Mouse (Mus musculus) mesoderm, embryonic 11.5 days (tissue): ENCODE results near the gene Tmem38b.
"Not testable (repeated sequence)": the region's sequence is repeated elsewhere in the genome, so short reads cannot be mapped to it uniquely, and the experiment has no call there.

Experiments
- DNase-seq: peaks from one replicate; pipeline ENCODE4 v3.0.0-alpha.2; 2012; ENCODE audit warnings: low read depth, low spot score

The Tmem38b gene

DNA sequence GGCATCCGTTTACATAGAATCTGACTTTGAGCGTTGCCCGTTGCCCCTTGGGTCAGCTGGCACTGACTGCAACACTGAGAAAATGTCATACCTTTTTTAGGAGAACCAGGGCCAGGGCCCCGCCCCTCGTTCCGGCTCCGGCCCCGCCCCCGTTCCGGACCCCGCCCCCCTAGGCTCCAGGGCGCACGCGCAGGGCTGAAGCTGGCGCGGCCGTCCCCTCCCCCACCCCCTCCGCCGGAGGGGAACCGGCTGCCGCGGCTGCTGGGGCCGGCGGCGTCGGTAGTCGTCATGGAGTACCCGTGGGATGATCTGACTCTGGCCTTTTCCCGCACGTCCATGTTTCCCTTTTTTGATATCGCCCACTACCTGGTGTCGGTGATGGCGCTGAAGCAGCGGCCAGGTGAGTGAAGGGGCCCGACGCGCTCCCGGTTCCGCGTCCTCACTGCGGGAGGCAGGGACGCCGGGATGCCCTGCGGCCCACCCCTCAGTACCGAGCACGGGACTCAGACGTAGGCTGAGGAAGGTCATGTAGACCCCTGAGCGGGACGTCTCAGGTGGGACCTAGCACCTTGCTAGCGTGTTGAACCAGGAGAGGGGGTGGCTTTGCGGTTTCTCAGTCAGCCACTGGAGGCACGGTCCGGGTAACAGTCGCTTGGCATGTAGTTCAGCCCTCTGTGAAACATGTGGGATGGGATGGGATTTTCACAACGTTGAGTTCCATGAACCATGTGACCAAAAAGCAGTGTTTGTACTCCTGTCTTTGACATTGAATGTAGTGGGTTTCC is at the start of gene Tmem38b:
Gene Tmem38b (plus strand): TSS at position 225 of the 785 bp plus-strand sequence.
- peak; percentile 83 for DNase-seq

DNA sequence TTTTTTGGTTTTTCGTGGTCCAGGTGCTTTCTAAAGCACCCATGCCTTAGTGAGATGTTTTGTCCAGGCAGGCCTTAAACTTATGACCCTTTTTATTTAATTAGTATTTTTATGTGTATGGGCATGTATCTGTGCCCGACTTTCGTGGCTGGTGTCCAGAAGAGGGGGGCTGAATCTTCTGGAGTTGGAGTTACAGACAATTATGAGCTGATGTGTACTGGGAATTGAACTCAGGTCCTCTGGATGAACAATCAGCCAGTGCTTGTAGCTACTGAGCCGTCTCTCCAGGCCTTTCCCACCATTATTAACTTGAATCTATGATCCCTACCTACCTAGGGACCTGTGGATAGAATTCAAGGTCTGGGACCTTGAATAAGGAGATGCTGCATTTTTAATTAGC is 44.4 kb upstream of the Tmem38b start:
- no peak for DNase-seq

DNA sequence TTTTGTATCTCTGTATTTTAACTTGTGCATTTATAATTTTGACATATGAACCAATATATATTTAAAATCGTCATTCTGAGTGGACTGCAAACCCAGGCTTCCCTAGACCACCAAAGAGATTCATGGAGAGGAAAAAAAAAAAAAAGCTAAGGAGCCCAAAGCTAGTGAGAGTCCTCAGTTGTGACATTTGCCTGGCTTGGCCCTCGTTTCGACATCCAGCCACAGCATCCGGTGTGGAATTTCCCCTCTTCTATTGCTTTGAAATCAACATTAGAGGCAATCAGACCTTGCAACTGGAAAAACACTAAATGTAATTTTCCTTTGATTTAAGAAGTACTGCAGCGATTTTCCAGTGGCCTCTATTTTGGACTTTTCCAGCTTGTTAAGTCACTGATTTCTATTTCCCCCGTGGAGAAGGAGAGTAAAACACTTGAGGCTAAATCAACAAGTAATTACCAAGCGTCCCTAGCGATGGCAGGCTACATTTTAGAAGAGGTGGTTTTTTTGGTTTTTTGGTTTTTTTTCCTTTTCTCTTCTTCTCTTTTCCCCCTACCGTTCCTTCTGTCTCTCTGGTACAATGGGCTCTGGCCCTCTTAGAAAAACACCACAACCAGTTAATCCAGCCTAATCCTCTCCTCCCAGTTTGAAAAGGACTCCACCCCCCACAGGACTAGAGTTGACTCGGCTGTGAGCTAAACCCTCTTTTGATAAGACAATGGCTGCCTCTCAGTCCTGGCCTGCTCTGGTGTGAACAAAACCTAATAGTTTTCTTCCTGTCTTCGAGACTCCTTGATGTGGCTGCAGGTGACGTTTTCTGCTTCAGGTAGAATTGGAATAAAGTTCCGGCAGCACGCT is 43.4 kb upstream of the Tmem38b start:
- no peak for DNase-seq

DNA sequence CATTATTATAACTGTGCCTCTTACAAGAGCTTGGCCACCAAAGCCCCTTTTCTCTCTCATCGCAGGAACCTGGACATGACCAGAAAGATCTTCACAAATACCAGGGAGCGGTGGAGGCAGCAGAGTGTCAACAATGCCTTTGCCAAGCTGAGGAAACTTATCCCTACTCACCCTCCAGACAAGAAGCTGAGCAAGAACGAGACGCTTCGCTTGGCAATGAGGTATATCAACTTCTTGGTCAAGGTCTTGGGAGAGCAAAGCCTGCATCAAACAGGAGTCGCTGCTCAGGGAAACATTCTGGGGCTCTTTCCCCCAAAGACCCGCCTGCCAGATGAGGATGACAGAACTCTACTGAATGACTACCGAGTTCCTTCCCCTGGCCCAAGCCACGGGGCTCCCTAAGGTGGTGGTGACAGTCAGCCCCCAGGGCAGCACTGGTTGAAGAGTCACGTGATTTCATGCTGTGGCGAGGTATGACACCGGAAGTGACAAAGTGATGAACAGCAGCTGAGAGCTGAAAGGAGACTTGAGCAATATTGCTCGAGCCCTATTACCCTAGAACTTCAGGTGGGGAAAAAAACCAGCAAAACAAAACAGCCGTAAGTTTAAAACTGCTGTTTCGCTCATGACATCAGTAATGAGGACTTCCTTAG is 40.0 kb upstream of the Tmem38b start:
- DNase-seq, result no peak

DNA sequence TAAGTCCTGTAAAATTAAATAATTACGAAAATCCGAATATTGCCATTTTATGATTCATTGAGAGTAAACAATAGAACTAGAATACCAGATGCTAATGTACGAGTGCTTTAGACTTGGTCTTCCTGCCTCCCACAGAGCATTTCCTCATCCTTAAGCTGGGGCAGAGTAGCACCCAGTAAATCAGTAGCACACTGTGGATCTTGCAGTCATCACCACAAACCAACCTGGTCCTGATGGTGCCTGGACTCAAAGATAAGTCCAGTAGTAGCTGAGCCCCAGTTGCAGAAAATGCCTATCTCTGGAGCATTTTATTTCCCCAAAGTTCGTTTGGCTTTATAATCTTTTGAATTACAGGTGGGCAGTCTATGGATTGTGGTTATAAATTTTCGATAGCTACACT is 39.0 kb upstream of the Tmem38b start:
- DNase-seq, result no peak

DNA sequence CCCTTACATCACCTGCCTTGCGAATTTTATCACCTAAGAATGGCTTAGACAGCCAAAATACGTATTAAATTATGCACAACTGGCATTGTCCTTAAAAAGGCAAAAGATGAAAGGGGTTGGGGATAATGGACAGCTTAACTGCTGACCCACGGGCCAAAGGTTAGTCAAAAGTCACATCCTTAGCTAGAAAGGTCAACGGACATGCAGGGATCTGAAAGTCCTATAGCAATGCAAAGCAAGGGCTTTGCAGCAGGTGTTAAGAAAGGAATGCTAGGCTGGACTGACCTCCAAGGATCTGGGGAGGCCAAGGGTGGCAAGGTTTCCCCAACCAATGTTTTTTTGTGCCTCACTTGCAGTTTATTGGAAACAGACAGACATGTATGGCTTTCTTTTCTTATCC is 36.5 kb upstream of the Tmem38b start:
- peak; percentile 39 for DNase-seq

DNA sequence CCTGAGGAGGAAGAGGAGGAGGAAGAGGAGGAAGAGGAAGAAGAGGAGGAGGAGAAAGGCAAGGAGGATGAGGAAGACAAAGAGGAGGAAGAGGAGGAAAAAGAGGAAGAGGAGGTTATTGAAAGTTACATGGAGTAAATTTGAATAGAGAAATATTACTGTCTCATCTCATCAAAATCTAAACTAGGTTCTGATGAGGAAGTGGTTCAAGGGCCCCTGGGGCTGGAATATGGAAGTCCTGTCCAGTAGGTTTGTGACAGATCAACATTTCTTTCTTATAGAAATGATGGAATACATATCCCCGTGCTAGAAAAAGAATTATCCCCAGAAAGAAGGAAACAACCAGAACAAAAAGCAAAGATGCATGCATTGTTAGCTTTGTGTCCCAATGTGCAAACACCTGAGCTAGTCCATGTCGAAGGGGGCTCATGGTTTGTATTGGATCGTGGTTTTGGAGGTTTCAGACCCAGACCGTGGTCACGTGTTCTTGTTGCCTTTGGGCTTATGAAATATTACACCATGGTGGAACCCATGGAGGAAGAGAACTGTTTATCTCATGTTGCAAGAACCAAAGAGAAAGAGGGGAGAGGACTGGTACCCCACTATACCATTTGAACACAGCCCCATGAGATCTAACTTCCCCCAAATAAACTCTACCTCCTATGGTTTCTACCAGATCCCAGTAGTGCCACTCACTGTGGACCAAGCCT is 31.4 kb upstream of the Tmem38b start:
- DNase-seq, result no peak

DNA sequence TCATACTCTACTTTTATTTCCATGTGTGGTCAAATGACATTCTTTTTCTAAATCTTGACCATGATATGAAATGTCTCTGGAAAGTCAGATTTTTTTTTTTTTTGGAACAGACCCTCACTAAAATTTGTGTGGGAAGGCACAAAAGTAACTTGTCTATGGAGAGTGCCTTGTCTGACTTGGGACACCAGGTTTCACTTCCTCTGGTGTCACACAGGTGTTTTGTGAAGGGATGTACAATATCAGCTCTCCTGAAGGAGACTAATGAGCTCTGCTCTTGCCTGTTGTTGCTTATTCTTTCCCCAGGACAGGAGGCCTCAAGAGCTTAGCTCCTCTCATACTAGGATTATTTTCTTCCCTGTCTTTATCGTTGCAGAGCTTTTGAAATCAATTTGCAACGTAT is 30.8 kb upstream of the Tmem38b start:
- DNase-seq, result no peak

DNA sequence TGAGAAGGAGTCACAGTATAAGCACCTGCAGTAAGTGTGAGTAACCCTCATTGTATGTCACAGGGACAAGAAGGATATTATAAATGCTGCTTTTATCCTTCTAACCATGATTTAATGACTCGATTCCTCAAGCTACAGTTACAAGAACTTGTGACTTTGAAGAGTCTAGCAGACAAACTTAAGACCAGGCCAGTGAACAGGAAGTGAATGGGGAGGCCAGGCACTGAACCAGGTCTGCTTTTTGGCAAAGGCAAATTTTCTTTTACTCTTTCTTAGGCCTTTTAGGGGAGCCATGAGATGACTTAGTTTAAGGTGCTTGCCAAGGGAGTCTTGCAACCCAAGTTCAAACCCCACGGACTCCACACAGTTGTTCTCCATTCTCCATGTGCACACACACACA is 30.1 kb upstream of the Tmem38b start:
- no peak for DNase-seq

DNA sequence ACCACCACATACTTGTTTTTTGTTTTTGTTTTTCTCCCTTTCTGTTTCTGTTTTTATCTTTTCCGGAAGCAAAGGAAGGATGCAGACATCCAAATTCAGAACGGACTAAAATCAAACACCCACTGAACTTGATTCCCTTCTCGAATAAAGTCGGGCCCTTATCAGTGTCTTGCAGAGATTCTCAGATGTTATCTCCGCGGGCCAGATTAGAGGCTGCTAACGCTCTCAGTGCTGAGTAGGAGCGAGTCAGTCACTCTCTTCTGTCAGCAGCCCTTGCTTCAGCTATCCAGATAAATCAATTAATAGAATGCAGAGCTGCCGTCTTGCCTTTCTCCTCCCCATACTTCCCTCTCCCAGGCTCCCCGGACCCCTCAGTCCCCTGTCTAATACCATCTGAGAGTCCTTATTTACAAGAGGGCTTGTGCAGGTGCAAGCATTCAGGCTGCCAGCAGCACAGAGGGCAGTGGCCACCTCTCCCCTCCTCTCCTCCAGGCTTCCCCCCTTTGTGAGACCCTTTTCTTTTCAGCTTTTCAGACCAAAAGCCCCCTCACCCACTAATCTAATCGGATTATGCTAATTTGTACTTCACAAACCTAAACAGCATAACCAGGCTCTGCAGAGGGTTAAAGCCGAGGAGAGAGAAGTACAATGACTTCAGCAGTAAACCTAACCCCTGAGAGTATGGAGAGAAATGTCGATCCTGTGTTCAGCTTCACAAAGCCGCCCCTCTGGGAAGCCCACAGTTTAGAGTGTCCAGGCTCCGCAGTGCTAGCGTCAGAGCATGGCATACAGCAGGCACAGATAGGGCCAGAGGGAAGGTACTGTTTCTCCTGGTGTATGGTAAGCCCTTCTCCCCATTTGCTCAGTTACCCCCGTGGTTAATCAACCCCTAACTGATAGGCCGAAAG is 28.7 kb upstream of the Tmem38b start:
- DNase-seq, result no peak

DNA sequence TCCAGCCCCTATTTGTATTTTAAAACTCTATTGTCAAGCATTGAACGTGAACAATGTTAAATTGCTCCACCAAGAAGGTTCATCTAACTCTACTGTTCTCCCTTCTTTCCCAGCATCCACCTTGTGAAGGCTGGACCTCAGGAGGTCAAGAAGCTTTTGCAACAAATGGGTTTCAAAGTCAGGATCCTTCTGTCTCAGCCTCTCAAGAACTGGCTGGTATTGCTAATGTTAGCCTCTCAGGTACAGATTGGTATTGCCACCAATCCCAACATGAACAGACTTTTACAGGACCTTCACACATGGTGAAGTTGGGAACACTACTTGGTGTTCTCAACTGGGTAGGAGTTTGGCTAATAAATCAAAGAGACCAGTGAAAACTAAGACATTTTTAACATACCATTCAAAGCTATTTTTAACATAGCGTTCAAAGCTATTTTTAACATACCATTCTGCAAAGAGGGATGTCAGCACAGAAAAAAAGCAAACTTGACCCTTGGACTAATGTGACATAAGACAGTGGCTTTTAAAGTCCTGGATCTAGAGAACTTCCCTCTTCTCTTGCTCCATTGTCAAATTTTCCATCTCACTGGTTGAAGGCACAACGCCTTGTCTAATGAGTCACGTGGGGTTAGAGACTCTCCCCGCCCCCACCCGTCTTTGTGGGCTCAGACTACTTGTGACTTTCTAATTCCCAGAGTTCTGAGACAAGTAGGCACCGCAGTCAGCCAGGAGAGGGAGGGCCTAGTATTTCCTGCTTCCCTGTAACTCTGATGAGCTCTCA is 26.8 kb upstream of the Tmem38b start:
- no peak for DNase-seq

DNA sequence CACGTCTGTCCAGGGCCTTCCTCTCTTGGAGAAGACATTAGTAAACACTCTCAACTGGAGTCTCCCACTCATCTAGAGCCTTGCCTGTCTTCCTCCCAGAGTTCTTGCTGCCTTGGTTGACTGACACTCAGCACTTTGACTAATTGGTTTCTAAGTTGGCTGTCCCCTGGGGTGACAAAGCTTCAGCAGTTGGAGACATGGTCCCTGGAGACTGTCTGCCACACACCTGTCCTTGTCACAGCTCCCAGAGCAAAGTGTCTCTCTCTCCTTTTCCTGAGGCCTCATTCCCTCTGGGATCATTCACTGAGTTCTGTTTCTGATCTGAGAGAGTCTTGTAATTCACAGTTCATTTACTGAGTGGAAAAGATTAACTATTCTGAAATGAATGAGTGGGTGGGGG is 26.1 kb upstream of the Tmem38b start:
- DNase-seq, result no peak

DNA sequence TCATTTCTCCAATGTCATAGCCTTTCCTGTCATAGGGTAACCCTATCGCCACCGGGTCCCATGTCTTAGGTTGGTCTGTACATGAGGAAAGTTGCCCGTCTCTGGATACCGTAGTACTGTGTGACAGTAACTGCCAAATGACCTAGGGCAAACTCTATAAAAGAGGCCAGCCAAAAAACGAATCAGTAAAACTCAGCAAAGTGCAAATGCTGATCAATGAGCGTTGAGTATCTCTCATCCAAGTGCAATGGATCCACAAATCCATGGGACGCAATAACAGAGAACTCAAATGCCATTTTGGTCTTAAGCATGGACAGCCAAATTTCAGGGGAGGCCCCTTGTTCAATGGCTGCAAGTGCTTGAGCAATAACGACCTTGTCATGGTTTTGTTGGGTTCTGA is 22.2 kb upstream of the Tmem38b start:
- DNase-seq, result not testable (repeated sequence)

DNA sequence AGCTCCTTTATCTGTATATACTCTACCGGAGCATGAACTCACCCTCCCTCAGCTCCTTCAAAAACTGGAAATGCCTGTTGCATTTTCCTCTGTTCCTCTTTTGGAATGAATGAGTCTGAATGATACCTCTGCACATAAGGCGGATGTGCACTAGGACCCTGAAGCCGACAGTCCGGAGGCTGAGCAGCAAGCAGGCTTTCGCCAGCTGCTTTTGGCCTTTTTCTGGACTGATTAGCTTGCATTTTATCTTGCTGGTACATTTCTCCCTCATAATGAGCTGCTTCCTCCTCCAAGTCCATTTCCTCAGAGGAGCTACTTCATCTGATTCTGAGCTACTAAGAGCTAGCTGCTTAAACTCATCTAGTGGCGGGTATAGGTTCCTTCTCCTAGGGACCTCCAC is 19.4 kb upstream of the Tmem38b start:
- DNase-seq, result not testable (repeated sequence)

DNA sequence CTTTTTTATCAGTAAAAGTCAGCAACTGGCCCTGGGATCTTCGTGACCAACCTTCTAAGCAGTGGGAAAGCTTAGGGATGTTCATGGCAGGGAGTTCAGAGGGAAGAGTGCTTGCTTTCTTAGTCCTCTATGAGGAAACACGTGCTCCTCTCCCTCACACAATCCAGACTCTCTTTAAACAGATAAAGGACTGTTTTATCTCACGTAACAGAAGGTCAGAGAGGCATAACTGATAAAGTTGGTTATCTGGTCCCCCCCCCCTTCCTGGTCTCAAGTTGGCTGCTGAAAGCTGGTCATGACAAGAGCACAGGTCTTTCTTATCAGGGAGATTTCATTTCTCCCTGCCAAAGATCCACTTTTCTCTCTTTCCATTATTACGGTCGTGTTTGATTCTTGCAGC is 7.5 kb upstream of the Tmem38b start:
- no peak for DNase-seq

DNA sequence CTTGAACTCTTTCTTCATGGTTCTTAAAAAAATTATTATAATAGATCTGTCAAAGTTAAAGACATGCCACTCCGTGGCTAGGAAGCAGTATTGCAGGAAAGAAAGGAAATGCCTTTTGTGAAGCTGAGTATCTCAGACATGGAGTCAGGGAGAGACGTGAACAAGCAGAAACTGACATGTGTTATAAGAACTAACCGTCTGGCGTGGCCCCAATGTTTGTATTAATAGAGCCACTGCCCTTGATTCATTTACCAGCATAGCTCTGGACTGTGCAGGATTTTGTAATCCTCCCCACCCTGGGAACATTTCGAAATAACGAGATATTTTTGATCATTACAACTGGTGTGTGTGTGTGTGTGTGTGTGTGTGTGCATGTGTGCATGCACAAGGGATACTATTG is 2.1 kb upstream of the Tmem38b start:
- DNase-seq, result no peak

DNA sequence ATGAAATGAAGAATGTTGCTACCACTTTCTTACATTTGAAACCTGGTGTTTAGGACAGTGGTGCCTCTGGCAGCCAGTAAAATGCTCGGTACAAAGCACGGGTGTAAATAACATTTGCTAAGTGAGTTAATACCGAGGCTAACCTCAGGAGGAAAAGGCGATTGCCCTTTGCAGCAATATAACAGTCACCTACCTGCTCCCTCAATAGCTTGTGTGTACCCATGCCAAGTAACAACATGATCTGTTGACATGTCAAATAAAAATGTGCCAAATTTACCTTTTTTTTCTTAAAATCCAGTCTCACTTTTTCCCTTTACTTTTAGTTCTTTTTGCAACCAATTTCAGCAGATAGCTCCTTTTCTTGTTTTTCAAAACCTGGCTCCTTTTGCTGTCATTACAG is 1.0 kb upstream of the Tmem38b start:
- DNase-seq, result no peak

DNA sequence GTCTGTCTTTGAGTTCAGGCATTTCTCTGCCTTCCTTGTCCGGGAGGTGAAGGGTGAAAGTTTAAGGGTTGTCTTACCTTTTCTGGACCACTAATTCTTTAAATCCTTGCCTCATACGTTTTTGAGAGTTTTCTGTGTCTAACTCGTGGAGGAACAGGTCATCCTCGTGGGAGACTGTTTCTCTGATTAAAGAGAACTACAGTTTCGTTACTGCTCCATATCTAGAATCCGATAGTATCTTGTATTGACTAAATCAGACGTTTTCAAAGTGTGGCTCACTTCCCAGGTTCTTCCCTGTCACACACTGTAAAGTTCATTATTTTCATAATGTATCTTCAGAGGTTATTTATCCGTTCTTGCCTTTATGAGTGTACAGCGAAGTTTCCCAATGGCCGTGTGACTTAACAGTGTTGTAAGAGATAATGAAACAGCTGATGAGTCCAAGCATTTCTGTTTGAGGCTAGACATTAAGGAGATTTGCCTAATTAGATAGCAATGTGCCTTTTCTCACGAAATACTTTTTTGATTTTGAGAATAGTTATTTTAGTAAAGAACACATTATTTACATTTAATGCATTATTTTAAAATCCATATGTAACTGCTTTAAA is 900 bp downstream of the Tmem38b start:
- DNase-seq, result no peak

DNA sequence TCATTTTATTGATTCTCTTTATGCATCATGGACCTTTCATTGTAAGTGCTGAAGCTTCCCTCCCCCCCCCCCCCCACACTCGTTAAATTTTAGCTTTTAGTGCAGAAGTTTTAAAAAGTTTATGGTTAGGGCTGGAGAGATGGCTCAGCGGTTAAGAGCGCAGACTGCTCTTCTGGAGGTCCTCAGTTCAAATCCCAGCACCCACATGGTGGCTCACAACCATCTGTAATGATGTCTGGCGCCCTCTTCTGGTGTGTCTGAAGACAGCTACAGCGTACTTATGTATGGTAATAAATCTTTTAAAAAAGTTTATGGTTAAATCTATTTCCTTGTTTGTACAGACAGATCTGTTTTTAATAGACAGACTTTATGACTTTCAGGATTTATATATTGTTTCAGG is 2.0 kb downstream of the Tmem38b start:
- DNase-seq, result no peak

DNA sequence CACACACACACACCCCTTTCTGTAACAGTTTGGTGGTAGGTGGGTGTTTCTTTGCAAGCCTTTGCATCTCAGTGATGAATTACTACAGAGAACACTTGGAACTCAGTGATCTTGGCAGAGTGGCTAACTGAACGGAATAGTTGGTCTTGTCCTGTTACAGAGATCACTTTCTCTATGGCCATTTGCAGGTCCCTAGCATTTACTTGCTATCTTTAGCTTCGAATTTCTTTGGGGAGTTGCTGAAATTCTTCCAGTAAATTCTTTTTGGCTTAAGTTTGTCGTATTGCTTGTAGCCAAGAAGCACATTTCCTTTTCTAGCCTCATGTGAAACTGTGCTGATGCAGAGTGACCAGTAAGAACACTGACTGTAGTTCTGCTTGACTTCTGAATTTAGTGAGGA is 3.1 kb downstream of the Tmem38b start:
- no peak for DNase-seq
